Mouse (Mus musculus) hindbrain, embryonic 16.5 days (tissue): Measurements from ENCODE around the gene Atp6v1fnb. TPM values are rescaled to one million over a fixed set of nuclear protein-coding genes. Genes with fewer than 3 reads are reported as not detected.

ENCODE experiments used
- ATAC-seq: fragments of 200-750 bp; cut with Nextera tagmentation; 2 replicates; pipeline ENCODE4 v1.8.0; 2017; ENCODE audit warnings: moderate TSS enrichment, moderate library complexity
- H3K27ac ChIP-seq: fragments of 300-500 bp; sonication (generic); 2 replicates; pipeline ENCODE4 v1.5.1; 2014; ENCODE audit warnings: low read depth, mild to moderate bottlenecking, control low read depth, low read length, moderate library complexity
- H3K27me3 ChIP-seq: fragments of 300-500 bp; sonication (generic); replicated peaks from 2 replicates; pipeline ENCODE4 v1.6.1; 2014; ENCODE audit warnings: low read length; ENCODE audit not compliant: control insufficient read depth, insufficient read depth
- H3K36me3 ChIP-seq: fragments of 300-500 bp; sonication (generic); 2 replicates; pipeline ENCODE4 v1.6.1; 2014; ENCODE audit warnings: mild to moderate bottlenecking, low read length, moderate library complexity, mixed read lengths; ENCODE audit not compliant: control insufficient read depth, insufficient read depth
- H3K4me1 ChIP-seq: fragments of 300-500 bp; sonication (generic); 2 replicates; pipeline ENCODE4 v1.6.1; 2014; ENCODE audit warnings: low read depth, low read length; ENCODE audit not compliant: control insufficient read depth, insufficient read depth
- H3K4me2 ChIP-seq: fragments of 300-500 bp; sonication (generic); 2 replicates; pipeline ENCODE4 v1.6.1; 2014; ENCODE audit warnings: mild to moderate bottlenecking, low read length, control low read depth, moderate library complexity
- H3K4me3 ChIP-seq: fragments of 300-500 bp; sonication (generic); 2 replicates; pipeline ENCODE4 v1.5.1; 2014; ENCODE audit warnings: mild to moderate bottlenecking, low read length, control low read depth, moderate library complexity
- H3K9ac ChIP-seq: fragments of 300-500 bp; sonication (generic); 2 replicates; pipeline ENCODE4 v1.6.1; 2014; ENCODE audit warnings: low read depth, mild to moderate bottlenecking, control low read depth, low read length, moderate library complexity
- H3K9me3 ChIP-seq: fragments of 300-500 bp; sonication (generic); 2 replicates; pipeline ENCODE4 v1.6.1; 2014; ENCODE audit warnings: mild to moderate bottlenecking, low read length, moderate library complexity; ENCODE audit not compliant: control insufficient read depth
- WGBS: fragments of 180-500 bp; shearing (Covaris S2); extraction: QIAGEN DNeasy Blood & Tissue Kit; methylation state at CpG from one replicate; pipeline ENCODE4 v1.1.7; 2014; 5-methylcytosine and 5-hydroxymethylcytosine counted together
- polyA plus RNA-seq: library from polyadenylated mRNA; unstranded; fragments of >200 nt; fragmentation: Nextera tagmentation; extraction: Ambion mirVana; gene quantifications from 2 replicates; pipeline ENCODE4 v1.2.1, GENCODE M21; 2015

The Atp6v1fnb gene
- polyA plus RNA-seq, 1 experiment from 2014 or later = not detected

DNA sequence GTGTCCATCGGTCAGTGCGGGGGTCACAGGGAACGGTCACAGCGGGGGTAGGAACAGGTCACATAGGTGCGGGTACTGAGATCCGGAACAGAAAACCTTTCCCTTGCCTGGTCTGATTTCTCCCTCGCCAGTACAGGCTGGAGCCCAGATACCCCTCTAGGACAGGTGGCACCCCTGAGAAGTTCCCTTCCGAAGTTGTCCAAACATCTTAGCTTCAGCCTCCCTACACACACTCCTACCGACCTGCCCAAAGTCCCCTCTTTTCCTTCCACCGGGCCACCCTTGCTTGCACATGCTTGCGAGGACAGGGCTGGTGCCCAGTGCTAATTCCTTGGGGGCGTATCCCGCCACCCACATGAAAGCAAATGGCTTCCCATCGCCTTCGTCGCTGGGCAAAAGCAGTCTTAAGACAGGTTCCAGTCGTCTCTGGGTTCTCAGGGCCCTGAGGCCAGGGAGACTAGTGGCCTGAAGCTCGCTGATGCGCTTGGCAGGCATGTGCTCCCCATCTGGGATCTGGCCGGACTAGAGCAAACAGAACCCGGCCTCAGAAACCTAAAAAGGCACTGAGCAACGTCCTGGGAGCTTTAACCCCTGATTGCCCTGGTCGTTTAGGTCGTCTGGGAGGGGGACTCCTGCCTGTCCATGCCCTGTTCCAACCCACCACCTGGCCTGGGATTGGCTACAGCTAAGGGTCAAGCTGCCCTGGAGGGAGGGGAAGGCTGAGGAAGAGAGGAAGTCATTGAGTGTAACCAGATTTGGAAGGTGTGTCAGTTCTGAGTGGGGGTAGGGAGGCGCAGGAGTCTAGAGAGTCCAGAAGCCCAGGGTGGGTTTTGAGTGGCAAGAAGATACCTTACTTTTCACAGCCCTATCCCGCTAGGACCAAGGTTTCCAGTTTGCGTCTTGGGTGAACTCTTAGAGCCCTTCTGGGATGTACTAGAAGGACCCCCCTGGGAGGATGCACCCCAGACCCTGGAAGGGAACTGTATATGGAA, 37.1 kb upstream of the Atp6v1fnb start:
- Histone ChIP-seq H3K27me3 (peaks cover 18% of the 10 kb centered on the region), H3K27ac (peak overlapping the region; percentile 16), H3K4me3 (peak overlapping the region; percentile 44), H3K9me3 (no peaks in the 10 kb centered on the region), H3K4me2 (peak overlapping the region; percentile 68), H3K36me3 (no peaks in the 10 kb centered on the region), H3K9ac (peak overlapping the region; percentile 58), H3K4me1 (peaks cover 25% of the 10 kb centered on the region)
- ATAC-seq = no peak
- WGBS = 5% methylated on average over 25 of the region's 27 CpGs

DNA sequence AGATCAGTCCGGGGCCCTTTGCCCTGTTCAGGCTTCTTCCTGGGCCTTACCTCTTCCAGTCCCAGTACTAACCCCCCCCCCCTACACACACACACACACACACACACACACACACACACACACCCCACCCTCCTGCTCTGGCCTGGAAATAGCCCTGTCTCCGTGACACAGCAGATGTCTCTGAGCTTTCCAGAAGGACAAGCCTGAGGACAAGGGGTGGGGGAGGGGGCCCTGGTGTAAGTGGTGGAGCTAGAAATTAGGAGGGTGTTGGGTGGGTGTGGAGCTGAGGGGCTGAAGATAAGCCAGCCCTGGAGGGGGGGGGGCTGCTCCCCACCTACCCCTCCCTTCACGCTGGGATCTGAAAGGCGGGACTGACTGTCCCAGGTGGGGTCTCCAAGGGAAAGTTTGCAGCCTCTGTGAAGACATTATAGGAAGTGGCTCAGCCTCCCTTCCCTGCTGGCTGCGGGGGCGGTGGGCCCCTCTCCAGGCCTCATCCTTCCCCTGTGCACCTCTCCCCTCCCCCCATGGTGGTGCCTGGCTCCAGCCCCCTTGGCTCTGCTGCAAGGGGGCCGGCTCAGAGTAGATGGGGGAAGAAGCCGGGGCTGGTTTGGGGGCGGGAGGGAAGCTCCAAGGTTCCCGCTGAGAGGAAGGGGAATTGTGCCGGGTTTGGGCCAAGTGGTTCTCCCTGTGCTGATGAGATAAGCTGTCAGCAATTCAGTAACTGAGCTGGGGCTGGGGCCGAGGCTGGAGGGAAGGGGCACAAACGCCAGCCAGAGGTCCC, 36.1 kb upstream of the Atp6v1fnb start:
- Histone ChIP-seq H3K9me3 (no peaks in the 10 kb centered on the region), H3K27ac (peak overlapping the region; percentile 76), H3K4me3 (peak overlapping the region; percentile 44), H3K4me1 (peaks cover 25% of the 10 kb centered on the region), H3K36me3 (no peaks in the 10 kb centered on the region), H3K9ac (peak overlapping the region; percentile 6; the same call in 1 of the 2 replicates), H3K27me3 (peaks cover 18% of the 10 kb centered on the region), H3K4me2 (peak overlapping the region; percentile 10)
- WGBS = 7% methylated on average over 11 of the region's 13 CpGs
- ATAC-seq = peak; percentile 72

DNA sequence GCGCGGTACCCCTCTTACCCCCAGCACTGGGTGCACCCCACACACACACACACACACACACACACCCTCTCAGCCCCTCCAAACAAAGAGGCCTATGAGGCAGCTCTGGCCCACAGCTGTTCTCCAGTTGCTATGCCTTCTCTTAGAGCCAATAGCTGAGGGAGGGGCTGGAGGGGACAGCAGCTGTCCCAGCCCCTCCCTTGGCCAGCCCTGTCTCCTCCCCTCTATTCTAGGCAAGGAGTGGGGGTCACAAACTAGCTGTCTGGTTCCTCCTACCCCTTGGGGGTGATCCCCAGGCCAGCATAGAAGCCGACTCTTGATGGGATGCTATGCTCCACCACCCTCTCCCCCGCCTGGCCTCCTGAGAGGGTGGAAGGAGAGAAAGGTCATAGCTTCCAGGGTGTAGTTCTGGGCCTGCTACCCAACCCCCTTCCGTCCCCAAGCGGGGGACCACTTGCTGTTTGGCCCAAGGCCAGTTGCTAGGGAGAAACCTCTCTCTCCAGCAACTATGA, 35.2 kb upstream of the Atp6v1fnb start:
- H3K9me3 ChIP-seq = no peaks in the 10 kb centered on the region
- peaks cover 18% of the 10 kb centered on the region for H3K27me3 ChIP-seq
- peaks cover 25% of the 10 kb centered on the region for H3K4me1 ChIP-seq
- peak; percentile 54 for ATAC-seq
- H3K4me3 ChIP-seq = peak overlapping the region; percentile 0; the same call in 1 of the 2 replicates
- no peak overlapping the region for H3K9ac ChIP-seq
- peak overlapping the region; percentile 76 for H3K27ac ChIP-seq
- H3K4me2 ChIP-seq = peak overlapping the region; percentile 10
- 2% methylated on average over 6 of the region's 6 CpGs for WGBS
- no peaks in the 10 kb centered on the region for H3K36me3 ChIP-seq

DNA sequence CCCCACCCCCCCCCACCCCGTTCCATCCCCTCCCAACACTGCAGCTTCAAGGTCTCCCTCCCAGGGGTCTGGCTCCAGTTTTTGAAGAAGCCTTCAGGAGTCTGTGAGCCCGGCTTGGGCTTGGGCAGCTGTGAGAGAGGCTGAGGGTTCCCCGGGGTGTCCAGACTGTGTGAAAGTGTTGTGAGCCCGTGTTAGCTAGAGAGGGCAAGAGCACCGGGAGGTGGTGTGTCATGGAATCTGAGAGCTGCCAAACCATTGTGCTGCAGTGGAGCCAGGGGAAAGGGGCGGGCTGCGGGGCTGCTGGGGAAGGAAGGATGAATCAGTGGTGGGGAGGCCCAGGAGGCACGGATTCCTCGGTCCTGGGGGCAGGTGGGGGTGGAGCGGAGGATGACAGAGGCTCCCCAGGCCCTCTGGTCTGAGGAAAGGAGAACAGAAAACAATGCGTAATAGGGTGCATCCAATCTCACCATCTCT, 34.7 kb upstream of the Atp6v1fnb start:
- Histone ChIP-seq H3K27ac (peak overlapping the region; percentile 61; the same call in 1 of the 2 replicates), H3K36me3 (no peaks in the 10 kb centered on the region), H3K9ac (no peak overlapping the region), H3K4me2 (peak overlapping the region; percentile 24; the same call in 1 of the 2 replicates), H3K9me3 (no peaks in the 10 kb centered on the region), H3K4me3 (no peak overlapping the region), H3K27me3 (peaks cover 18% of the 10 kb centered on the region), H3K4me1 (peaks cover 25% of the 10 kb centered on the region)
- ATAC-seq = peak; percentile 51
- WGBS = 6% methylated on average over 11 of the region's 11 CpGs

DNA sequence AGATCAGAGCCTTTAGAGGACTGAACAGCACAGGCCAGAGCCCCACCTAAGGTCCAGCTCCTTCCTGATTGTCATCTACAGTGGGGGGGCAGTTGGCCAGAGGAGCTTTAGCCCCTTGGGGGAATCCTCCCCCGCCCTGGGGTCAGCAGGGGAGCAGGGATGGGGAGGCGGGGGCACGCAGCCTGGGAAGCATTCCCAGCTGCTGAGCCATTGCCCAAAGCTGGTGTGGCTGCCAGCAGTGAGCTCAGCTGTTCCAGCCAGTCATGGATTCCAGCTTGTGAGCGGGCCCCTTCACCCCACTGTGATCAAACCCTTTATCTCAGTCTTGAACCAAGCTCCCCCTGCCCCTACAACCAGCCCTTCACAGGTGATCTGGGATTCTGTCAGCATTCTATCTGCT, 32.0 kb upstream of the Atp6v1fnb start:
- H3K9me3 ChIP-seq = no peaks in the 10 kb centered on the region
- no peak overlapping the region for H3K9ac ChIP-seq
- peaks cover 5% of the 10 kb centered on the region for H3K27me3 ChIP-seq
- no peak for ATAC-seq
- H3K27ac ChIP-seq = no peak overlapping the region
- peaks cover 13% of the 10 kb centered on the region for H3K4me1 ChIP-seq
- no peaks in the 10 kb centered on the region for H3K36me3 ChIP-seq
- no peak overlapping the region for H3K4me2 ChIP-seq
- WGBS = 65% methylated on average over 4 of the region's 4 CpGs
- no peak overlapping the region for H3K4me3 ChIP-seq

DNA sequence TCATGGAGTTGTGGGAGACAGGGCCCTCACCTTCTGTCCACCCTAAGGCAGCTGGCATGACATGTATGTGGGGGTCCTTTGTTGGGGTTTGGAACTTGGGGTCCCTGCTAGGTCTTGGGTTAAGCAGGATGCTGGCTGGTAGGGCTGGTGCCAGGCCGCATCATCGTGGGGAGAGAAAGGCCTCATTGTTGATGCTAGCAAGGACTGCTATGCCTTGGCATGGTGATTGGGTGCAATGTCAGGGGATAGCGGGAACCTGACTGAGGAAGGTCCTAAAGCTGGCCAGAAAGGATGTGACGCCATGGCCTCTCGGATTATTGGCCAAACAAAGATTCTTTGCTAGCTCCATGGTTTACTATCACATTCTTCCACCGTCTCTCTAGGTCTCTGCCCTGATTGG, 31.4 kb upstream of the Atp6v1fnb start:
- no peak overlapping the region for H3K9ac ChIP-seq
- ATAC-seq = no peak
- H3K4me3 ChIP-seq = no peak overlapping the region
- H3K4me1 ChIP-seq = peaks cover 13% of the 10 kb centered on the region
- no peak overlapping the region for H3K4me2 ChIP-seq
- no peaks in the 10 kb centered on the region for H3K27me3 ChIP-seq
- no peaks in the 10 kb centered on the region for H3K36me3 ChIP-seq
- 93% methylated on average over 6 of the region's 6 CpGs for WGBS
- no peak overlapping the region for H3K27ac ChIP-seq
- H3K9me3 ChIP-seq = no peaks in the 10 kb centered on the region

DNA sequence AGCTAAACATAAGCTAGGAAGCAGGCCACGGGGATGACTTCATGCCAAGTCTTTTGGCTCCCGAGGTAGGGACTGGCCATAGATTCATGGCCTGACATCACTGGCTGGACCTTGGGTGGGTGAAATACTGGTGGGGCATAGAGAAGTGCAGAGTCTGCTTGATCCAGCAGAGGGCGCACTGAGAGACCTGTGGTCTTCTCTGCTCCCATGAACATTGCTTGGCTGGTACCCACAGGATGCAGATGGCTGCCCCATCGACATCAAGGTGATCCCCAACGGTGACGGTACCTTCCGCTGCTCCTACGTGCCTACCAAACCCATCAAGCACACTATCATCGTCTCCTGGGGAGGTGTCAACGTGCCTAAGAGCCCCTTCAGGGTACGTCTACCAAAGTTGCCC, 26.5 kb upstream of the Atp6v1fnb start:
- Histone ChIP-seq H3K4me2 (no peak overlapping the region), H3K9ac (no peak overlapping the region), H3K27me3 (no peaks in the 10 kb centered on the region), H3K36me3 (no peaks in the 10 kb centered on the region), H3K27ac (no peak overlapping the region), H3K4me1 (no peaks in the 10 kb centered on the region), H3K4me3 (no peak overlapping the region), H3K9me3 (no peaks in the 10 kb centered on the region)
- ATAC-seq = no peak
- 71% methylated on average over 11 of the region's 11 CpGs for WGBS

DNA sequence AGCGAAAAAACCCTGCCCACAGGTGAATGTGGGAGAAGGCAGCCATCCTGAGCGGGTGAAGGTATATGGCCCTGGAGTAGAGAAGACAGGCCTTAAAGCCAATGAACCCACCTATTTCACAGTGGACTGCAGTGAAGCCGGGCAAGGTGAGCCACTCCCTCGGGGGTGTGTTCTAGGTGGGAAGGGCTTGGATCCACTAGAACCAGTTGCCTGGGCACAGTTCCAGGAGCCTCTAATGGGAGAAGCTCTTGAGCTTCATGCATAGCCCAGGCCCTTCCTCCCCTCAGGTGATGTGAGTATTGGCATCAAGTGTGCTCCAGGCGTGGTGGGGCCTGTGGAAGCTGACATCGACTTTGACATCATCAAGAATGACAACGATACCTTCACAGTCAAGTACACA, 25.9 kb upstream of the Atp6v1fnb start:
- no peaks in the 10 kb centered on the region for H3K27me3 ChIP-seq
- WGBS = 94% methylated on average over 7 of the region's 7 CpGs
- H3K4me1 ChIP-seq = no peaks in the 10 kb centered on the region
- H3K4me3 ChIP-seq = no peak overlapping the region
- H3K36me3 ChIP-seq = no peaks in the 10 kb centered on the region
- H3K9ac ChIP-seq = no peak overlapping the region
- ATAC-seq = no peak
- H3K4me2 ChIP-seq = no peak overlapping the region
- H3K27ac ChIP-seq = no peak overlapping the region
- H3K9me3 ChIP-seq = no peaks in the 10 kb centered on the region

DNA sequence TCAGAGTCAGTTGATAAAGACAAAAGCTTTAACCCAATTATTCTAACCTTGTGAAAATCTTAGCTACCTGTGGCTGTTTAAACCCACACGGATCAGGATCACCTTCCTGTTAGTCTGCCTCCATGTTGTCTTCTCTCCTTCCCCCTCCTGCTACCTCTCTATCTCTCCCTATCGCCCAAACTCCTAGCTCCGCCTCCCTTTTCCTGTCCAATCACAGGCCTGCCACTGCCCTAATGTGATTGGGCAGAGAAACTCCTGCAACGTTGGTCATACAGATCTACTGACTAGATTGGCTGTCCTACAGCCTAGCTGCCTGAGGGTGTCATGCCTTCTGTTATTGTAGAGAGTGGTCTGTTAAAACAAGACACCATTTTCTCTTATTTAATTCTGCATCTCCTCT, 21.4 kb upstream of the Atp6v1fnb start:
- Histone ChIP-seq H3K9ac (no peak overlapping the region), H3K4me3 (no peak overlapping the region), H3K36me3 (no peaks in the 10 kb centered on the region), H3K9me3 (no peaks in the 10 kb centered on the region), H3K4me1 (no peaks in the 10 kb centered on the region), H3K27me3 (no peaks in the 10 kb centered on the region), H3K4me2 (no peak overlapping the region), H3K27ac (no peak overlapping the region)
- 32% methylated on average over 4 of the region's 4 CpGs for WGBS
- no peak for ATAC-seq
